Mouse (Mus musculus) liver, embryonic 14.5 days (tissue): Measurements from ENCODE around the gene Hoxd9.

Source experiments
- CTCF ChIP-seq: IDR thresholded peaks from 2 replicates; pipeline ENCODE4 v1.5.1; 2016; ENCODE audit warnings: antibody characterized with exemption, low read depth, control low read depth
- EP300 ChIP-seq: IDR thresholded peaks from 2 replicates; pipeline ENCODE4 v1.6.1; 2016; ENCODE audit warnings: antibody characterized with exemption, low read depth

- TF ChIP-seq CTCF, result no peak
- no peak for TF ChIP-seq EP300
Observed at GRCm38 (mm10) chr2:74657251-74658023, 40.1 kb upstream of the Hoxd9 start.
